Comparison of ENCODE assay signal across 8 mouse cellular contexts in genomic region chr6:34029746-34030027, GRCm38 (mm10). TPM values are rescaled to one million over a fixed set of nuclear protein-coding genes. Genes with fewer than 3 reads are reported as not detected.
A peak's percentile ranks its signal among the peaks of the same experiment; 100 is the strongest.
DNase-seq lines count a peak whose midpoint lies in the region; ATAC-seq and TF ChIP-seq lines count a peak whose summit lies in the region.

No protein-coding gene starts in this region.

- peak overlapping the region; percentile 77 for H3K4me3 ChIP-seq in layer of hippocampus, adult 2 months
- peak overlapping the region; percentile 63 for H3K4me3 ChIP-seq in embryonic facial prominence, embryonic 13.5 days
- H3K4me3 ChIP-seq in limb, embryonic 10.5 days: peak overlapping the region; percentile 73
- H3K4me3 ChIP-seq in neural tube, embryonic 13.5 days: peak overlapping the region; percentile 56

- peak overlapping the region; percentile 69 for H3K9ac ChIP-seq in embryonic facial prominence, embryonic 13.5 days
- peak overlapping the region; percentile 75 for H3K9ac ChIP-seq in neural tube, embryonic 13.5 days

- DNase-seq in layer of hippocampus, adult 2 months (ENCODE audit: low spot score in 2 of 2): no peak
- DNase-seq in layer of hippocampus, postnatal 14 days (ENCODE audit: low spot score in 2 of 2): no peak
- DNase-seq in limb, embryonic 10.5 days (ENCODE audit: low spot score): no peak
- DNase-seq in frontal cortex, postnatal 36 days (ENCODE audit: low spot score in 2 of 2): no peak
- no peak for DNase-seq in cerebellum, postnatal 4 days (ENCODE audit: low spot score in 2 of 2)
- DNase-seq in cerebellum, adult 8-10 months: no peak

- TF ChIP-seq CTCF in layer of hippocampus, adult 2 months (conservative IDR thresholded peaks at IDR 0.05): no peak

- peak overlapping the region; percentile 79 for H3K4me2 ChIP-seq in embryonic facial prominence, embryonic 13.5 days
- H3K4me2 ChIP-seq in neural tube, embryonic 13.5 days: peak overlapping the region; percentile 88

- H3K27ac ChIP-seq in layer of hippocampus, adult 2 months: peak overlapping the region; percentile 87
- no peak overlapping the region for H3K27ac ChIP-seq in embryonic facial prominence, embryonic 13.5 days
- H3K27ac ChIP-seq in limb, embryonic 10.5 days: peak overlapping the region; percentile 66
- H3K27ac ChIP-seq in neural tube, embryonic 13.5 days (replicated peaks): peak overlapping the region; percentile 52; the same call in 1 of the 2 replicates

- H3K4me1 ChIP-seq in embryonic facial prominence, embryonic 13.5 days: peaks cover 18% of the 10 kb centered on the region
- H3K4me1 ChIP-seq in limb, embryonic 10.5 days: peaks cover 20% of the 10 kb centered on the region
- peaks cover 33% of the 10 kb centered on the region for H3K4me1 ChIP-seq in neural tube, embryonic 13.5 days (replicated peaks)

- ATAC-seq in embryonic facial prominence, embryonic 13.5 days (ENCODE audit: insufficient number of reproducible peaks, insufficient read depth, low FRiP score, low TSS enrichment, low read depth): no peak
- ATAC-seq in neural tube, embryonic 13.5 days (ENCODE audit: low read depth): peak; percentile 77

- H3K9me3 ChIP-seq in embryonic facial prominence, embryonic 13.5 days: no peaks in the 10 kb centered on the region
- H3K9me3 ChIP-seq in limb, embryonic 10.5 days (replicated peaks): no peaks in the 10 kb centered on the region
- no peaks in the 10 kb centered on the region for H3K9me3 ChIP-seq in neural tube, embryonic 13.5 days

- no peaks in the 10 kb centered on the region for H3K36me3 ChIP-seq in embryonic facial prominence, embryonic 13.5 days
- H3K36me3 ChIP-seq in limb, embryonic 10.5 days: no peaks in the 10 kb centered on the region
- no peaks in the 10 kb centered on the region for H3K36me3 ChIP-seq in neural tube, embryonic 13.5 days

- H3K27me3 ChIP-seq in embryonic facial prominence, embryonic 13.5 days: no peaks in the 10 kb centered on the region
- H3K27me3 ChIP-seq in limb, embryonic 10.5 days (ENCODE audit: low read depth, poor library complexity, severe bottlenecking): no peaks in the 10 kb centered on the region
- H3K27me3 ChIP-seq in neural tube, embryonic 13.5 days: no peaks in the 10 kb centered on the region

- WGBS in embryonic facial prominence, embryonic 13.5 days: 0% methylated on average over 4 of the region's 4 CpGs
- 2% methylated on average over 4 of the region's 4 CpGs for WGBS in limb, embryonic 10.5 days
- WGBS in neural tube, embryonic 13.5 days: under 1% methylated on average over 4 of the region's 4 CpGs

RNA-seq across cellular contexts. Expression of gene Lrguk, which starts 0.4 kb away (rescaled TPM):
- total RNA-seq in layer of hippocampus, adult 2 months (2021): 1 to 10 TPM; 2.2 to 2.4 TPM
- 1 to 10 TPM; 2.6 to 4.4 TPM for total RNA-seq in layer of hippocampus, postnatal 14 days (2021)
- polyA plus RNA-seq in embryonic facial prominence, embryonic 13.5 days (2015; fragmentation: Nextera tagmentation; extraction: Ambion mirVana): 0.34 and 0.45 TPM in 2 replicates
- 0.81 and 1.3 TPM in 2 replicates for polyA plus RNA-seq in limb, embryonic 10.5 days (2016; fragmentation: Nextera tagmentation; extraction: Ambion mirVana)
- polyA plus RNA-seq in neural tube, embryonic 13.5 days (2015; fragmentation: Nextera tagmentation; extraction: Ambion mirVana): 1.2 and 1.4 TPM in 2 replicates
